Mouse (Mus musculus) E14TG2a.4 (cell line): ENCODE data around the gene Nop10.

Source experiments
- H3K27me3 ChIP-seq: 2 replicates; pipeline ENCODE4 v1.6.1; 2014; ENCODE audit warnings: low read length, control low read depth; ENCODE audit not compliant: insufficient read depth
- H3K36me3 ChIP-seq: 2 replicates; pipeline ENCODE4 v1.6.1; 2014; ENCODE audit warnings: low read length, control low read depth; ENCODE audit not compliant: insufficient read depth
- H3K4me1 ChIP-seq: replicated peaks from 2 replicates; pipeline ENCODE4 v1.6.1; 2014; ENCODE audit warnings: low read depth, low read length, control low read depth
- H3K4me3 ChIP-seq: replicated peaks from 2 replicates; pipeline ENCODE4 v1.5.1; 2014; ENCODE audit warnings: mild to moderate bottlenecking, low read length
- H3K9me3 ChIP-seq: 2 replicates; pipeline ENCODE4 v1.6.1; 2014; ENCODE audit warnings: low read length, control low read depth
- CTCF ChIP-seq: conservative IDR thresholded peaks from 2 replicates; pipeline ENCODE4 v1.5.1; 2014; ENCODE audit warnings: low read length
- NANOG ChIP-seq: IDR thresholded peaks from 2 replicates; pipeline ENCODE4 v1.6.1; 2014; ENCODE audit warnings: borderline replicate concordance, low read length, mixed read lengths
- POU5F1 ChIP-seq: IDR thresholded peaks from 2 replicates; pipeline ENCODE4 v1.6.1; 2014; ENCODE audit warnings: low read length, borderline replicate concordance

Nop10 gene

GRCm38 (mm10) chr2:112261748-112262653 lies at the start of gene Nop10:
Gene Nop10, plus strand, starts transcription at chr2:112261926.
- Histone ChIP-seq H3K4me3 (peak within 1 kb of the TSS; percentile 90), H3K36me3 (peaks cover 25% of the 10 kb centered on the region), H3K4me1 (peaks cover 35% of the 10 kb centered on the region), H3K9me3 (no peaks in the 10 kb centered on the region), H3K27me3 (no peaks in the 10 kb centered on the region)
- TF ChIP-seq NANOG, result no peak
- no peak for TF ChIP-seq POU5F1
- TF ChIP-seq CTCF, result peak; percentile 71

DNA sequence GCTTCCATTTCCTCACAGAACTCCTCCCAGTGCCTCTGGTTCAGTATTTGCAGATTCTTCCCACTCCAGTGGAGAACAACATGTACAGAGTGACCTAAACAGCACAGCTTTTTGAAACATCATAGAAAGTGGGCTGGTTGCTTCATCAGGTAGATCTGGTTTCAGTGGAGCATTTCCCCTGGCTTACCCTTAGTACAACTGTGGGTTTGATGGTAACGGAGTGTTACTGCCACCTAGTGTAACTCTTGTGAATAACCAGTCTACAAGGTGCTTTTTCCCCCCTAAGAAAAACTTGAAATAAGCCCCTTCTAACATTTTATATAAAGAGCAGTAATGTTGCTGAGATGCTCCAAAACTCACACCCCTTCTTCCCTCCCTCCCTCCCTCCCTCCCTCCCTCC lies 45.7 kb upstream of the Nop10 start:
- TF ChIP-seq NANOG (no peak), CTCF (peak; percentile 65)
- Histone ChIP-seq H3K27me3 (no peaks in the 10 kb centered on the region), H3K9me3 (peaks cover 13% of the 10 kb centered on the region), H3K36me3 (no peaks in the 10 kb centered on the region), H3K4me3 (no peak overlapping the region), H3K4me1 (no peaks in the 10 kb centered on the region)

DNA sequence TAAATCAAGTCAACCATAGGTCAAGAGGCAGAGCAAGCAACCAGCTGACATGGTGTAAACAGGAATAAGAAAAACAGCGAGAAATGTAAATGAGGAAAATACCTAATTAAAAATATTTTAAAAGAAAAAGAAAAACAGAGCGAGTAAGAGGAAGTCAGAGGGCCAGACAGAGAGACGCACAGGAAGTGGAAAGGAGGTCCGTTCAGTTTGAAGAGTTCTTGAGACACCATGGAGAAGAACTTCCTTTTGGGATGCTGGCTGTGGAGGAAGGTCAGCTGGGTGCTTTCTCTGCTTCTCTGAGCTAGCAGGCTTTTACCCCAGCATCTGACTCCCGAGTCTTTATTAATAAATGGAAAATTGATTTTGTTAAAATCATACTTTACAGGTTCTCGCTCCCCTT lies 44.1 kb upstream of the Nop10 start:
- H3K4me3 ChIP-seq, result no peak overlapping the region
- H3K27me3 ChIP-seq, result no peaks in the 10 kb centered on the region
- H3K9me3 ChIP-seq, result no peaks in the 10 kb centered on the region; the same call in 1 of the 2 replicates
- H3K4me1 ChIP-seq, result no peaks in the 10 kb centered on the region
- no peak for TF ChIP-seq CTCF
- TF ChIP-seq NANOG, result no peak
- TF ChIP-seq POU5F1, result no peak
- no peaks in the 10 kb centered on the region for H3K36me3 ChIP-seq

DNA sequence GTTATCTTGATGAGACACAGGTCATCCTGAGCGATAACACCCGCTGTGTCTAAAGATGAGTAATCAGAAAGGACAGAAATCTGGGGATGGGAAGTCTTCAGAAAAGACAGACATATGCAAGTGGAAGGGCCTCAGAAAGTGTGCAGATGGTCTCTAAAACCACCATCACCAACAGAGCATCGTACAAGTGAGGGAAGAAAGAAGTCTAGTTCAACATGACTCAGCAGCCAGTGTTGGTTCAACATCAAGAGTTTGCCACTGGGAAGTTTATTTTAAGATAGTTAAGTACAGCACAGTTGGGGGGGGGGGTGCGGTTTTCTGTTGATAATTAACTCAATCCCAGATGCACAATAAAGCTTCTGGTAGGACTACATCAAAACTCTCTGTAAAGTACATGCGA lies 40.8 kb upstream of the Nop10 start:
- Histone ChIP-seq H3K4me3 (no peak overlapping the region), H3K27me3 (no peaks in the 10 kb centered on the region), H3K4me1 (peaks cover 5% of the 10 kb centered on the region), H3K36me3 (no peaks in the 10 kb centered on the region), H3K9me3 (no peaks in the 10 kb centered on the region; the same call in 1 of the 2 replicates)
- TF ChIP-seq CTCF (no peak), NANOG (no peak), POU5F1 (no peak)

DNA sequence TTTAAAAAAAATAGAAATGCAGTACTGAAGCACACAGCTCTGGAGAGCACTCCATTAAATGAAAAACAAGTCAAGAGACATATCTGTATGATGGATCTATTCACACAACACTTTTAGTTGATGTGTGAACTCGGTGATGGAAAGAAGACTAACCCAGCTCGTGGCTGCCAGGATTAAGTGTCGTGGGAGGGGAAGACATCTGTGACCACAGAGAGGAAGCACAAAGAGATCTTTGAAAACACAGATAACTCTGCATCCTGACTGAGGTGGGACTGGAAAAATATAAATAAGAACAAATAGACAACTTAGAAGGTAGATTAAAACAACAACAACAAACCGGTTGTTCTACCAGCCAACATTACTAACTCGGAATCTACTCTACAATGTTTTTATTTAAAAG lies 39.1 kb upstream of the Nop10 start:
- Histone ChIP-seq H3K9me3 (no peaks in the 10 kb centered on the region; the same call in 1 of the 2 replicates), H3K36me3 (no peaks in the 10 kb centered on the region), H3K27me3 (no peaks in the 10 kb centered on the region), H3K4me3 (no peak overlapping the region), H3K4me1 (peaks cover 5% of the 10 kb centered on the region)
- no peak for TF ChIP-seq NANOG
- TF ChIP-seq CTCF, result no peak
- no peak for TF ChIP-seq POU5F1

DNA sequence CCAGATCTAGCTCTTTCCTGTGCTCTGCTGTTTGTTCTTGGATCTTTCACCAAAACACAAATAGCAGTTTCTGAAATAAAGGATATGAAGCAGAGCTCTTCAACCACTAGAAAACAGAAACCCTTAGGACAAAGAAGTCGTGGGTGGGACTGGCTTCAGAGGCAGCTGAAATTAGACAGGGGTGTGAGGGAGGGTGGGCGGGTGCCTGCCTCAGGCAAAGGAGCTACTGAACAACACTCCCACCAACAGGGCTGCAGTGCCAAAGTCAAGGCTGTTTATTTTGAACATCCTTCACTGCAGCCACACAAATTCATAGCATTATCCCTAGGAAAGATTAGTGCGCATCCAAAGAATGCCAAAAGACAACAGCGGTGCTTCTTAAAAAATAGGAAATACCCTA lies 37.4 kb upstream of the Nop10 start:
- no peaks in the 10 kb centered on the region for H3K27me3 ChIP-seq
- H3K4me3 ChIP-seq, result no peak overlapping the region
- no peaks in the 10 kb centered on the region for H3K36me3 ChIP-seq
- H3K9me3 ChIP-seq, result no peaks in the 10 kb centered on the region; the same call in 1 of the 2 replicates
- H3K4me1 ChIP-seq, result peaks cover 5% of the 10 kb centered on the region
- TF ChIP-seq POU5F1 (no peak), CTCF (no peak), NANOG (no peak)

GRCm38 (mm10) chr2:112232623-112233022 lies 29.1 kb upstream of the Nop10 start:
- TF ChIP-seq POU5F1, result no peak
- TF ChIP-seq NANOG, result no peak
- no peak for TF ChIP-seq CTCF
- H3K27me3 ChIP-seq, result no peaks in the 10 kb centered on the region
- H3K36me3 ChIP-seq, result no peaks in the 10 kb centered on the region
- H3K9me3 ChIP-seq, result no peaks in the 10 kb centered on the region
- H3K4me1 ChIP-seq, result no peaks in the 10 kb centered on the region
- no peak overlapping the region for H3K4me3 ChIP-seq

DNA sequence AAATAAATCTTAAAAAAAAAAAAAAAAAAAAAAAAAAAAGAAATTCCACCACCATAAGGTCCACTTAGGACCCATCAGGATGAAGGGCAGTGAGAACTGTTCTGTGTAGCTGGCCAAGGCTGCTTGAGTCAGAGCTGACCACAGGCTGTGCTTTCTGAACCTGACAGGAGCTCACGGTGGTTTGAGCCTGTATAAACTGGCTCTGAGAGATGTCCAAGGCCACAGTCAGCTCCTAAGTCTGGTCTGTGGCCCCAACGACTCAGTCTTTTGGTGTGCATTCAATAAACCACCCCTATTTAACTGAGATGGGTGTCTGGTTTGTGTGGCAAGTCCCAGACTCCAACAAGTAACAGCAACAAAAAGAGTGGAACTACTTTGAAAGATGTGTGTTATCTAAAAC lies 25.1 kb upstream of the Nop10 start:
- H3K4me1 ChIP-seq, result peaks cover 25% of the 10 kb centered on the region
- peaks cover 28% of the 10 kb centered on the region for H3K27me3 ChIP-seq
- no peaks in the 10 kb centered on the region for H3K36me3 ChIP-seq
- no peak overlapping the region for H3K4me3 ChIP-seq
- TF ChIP-seq NANOG, result no peak
- TF ChIP-seq POU5F1, result no peak
- TF ChIP-seq CTCF, result no peak
- H3K9me3 ChIP-seq, result no peaks in the 10 kb centered on the region
